24 mouse cellular contexts compared by ENCODE assay signal in the genomic region with DNA sequence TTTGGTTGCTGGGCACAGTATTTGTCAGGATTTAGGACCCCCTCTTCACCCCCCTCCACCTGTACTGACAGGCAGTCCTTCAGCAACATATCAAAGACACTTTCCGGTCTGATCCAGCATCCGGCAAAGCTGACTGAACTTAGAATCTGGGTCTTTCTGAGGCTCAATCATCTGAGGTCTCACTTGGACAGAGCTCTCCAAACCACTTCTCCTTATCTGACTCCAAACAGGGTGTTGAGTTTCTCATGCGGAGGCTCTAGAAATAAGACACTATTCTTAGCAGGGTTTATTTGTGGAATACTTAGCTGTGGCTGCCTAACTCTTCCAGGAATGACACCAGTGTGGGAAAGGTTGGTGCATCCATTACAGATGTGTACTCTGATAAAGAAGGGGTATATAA. TPM values are rescaled to one million over a fixed set of nuclear protein-coding genes. Genes with fewer than 3 reads are reported as not detected.
DNase-seq lines count a peak whose midpoint lies in the region; ATAC-seq and TF ChIP-seq lines count a peak whose summit lies in the region.
"Had no signal": no experiment of that assay in that cellular context is flagged by ENCODE, and none has a peak within 500 bp of the region (broad histone marks: within the 10 kb centered on the region; RNA-seq: fewer than 3 reads in every experiment).

No protein-coding gene starts in this region.

- no peak for DNase-seq in gastrocnemius, adult 2 months
- DNase-seq in gastrocnemius, postnatal 14 days = no peak
- peak; percentile 2 for DNase-seq in right cerebral cortex, adult 18-20 months
- DNase-seq in right cerebral cortex, postnatal 4 days = no peak
- DNase-seq in adrenal gland, adult 2 months = no peak
- no peak for DNase-seq in lung, postnatal 25 days (ENCODE audit: low spot score)
- DNase-seq: cerebellum, adult 2 months; cerebellum, postnatal 36 days; kidney, adult 9 months; kidney, postnatal 25 days; retina, postnatal 1 day; thymus, postnatal 14 days had no signal

- peak; percentile 95 for ATAC-seq in heart, embryonic 16.5 days (replicated peaks; ENCODE audit: extremely low read depth, insufficient read depth, low FRiP score)
- ATAC-seq: intestine, embryonic 15.5 days had no signal

- H3K4me3 ChIP-seq in gastrocnemius, adult 2 months = no peak overlapping the region
- H3K4me3 ChIP-seq in heart, embryonic 16.5 days (ENCODE audit: low read length) = no peak overlapping the region
- H3K4me3 ChIP-seq: forebrain, embryonic 12.5 days; hindbrain, embryonic 15.5 days; intestine, embryonic 15.5 days; limb, embryonic 12.5 days; midbrain, embryonic 12.5 days had no signal

- intact Hi-C loops in gastrocnemius, adult 2 months (cut with DNase I) = no loop called here
- intact Hi-C loops in gastrocnemius, postnatal 14 days (cut with DNase I; ENCODE audit: low total_unique reads) = no loop called here

- 10% methylated on average over 3 of the region's 3 CpGs for WGBS in heart, embryonic 16.5 days

- TF ChIP-seq CTCF in gastrocnemius, adult 2 months (IDR thresholded peaks at IDR 0.05) = no peak

- H3K4me1 ChIP-seq in heart, embryonic 16.5 days (ENCODE audit: control insufficient read depth, insufficient read depth, low read length) = peaks cover 9% of the 10 kb centered on the region
- H3K4me1 ChIP-seq: forebrain, embryonic 12.5 days; hindbrain, embryonic 15.5 days; intestine, embryonic 15.5 days; limb, embryonic 12.5 days; midbrain, embryonic 12.5 days had no signal

- H3K9me3 ChIP-seq in heart, embryonic 16.5 days (replicated peaks; ENCODE audit: control insufficient read depth, low read length) = no peaks in the 10 kb centered on the region
- H3K9me3 ChIP-seq: forebrain, embryonic 12.5 days; hindbrain, embryonic 15.5 days; intestine, embryonic 15.5 days; limb, embryonic 12.5 days; midbrain, embryonic 12.5 days had no signal

- peak overlapping the region; percentile 70 for H3K27ac ChIP-seq in gastrocnemius, adult 2 months
- peak overlapping the region; percentile 45 for H3K27ac ChIP-seq in heart, embryonic 16.5 days (ENCODE audit: low read length)
- H3K27ac ChIP-seq: forebrain, embryonic 12.5 days; hindbrain, embryonic 15.5 days; intestine, embryonic 15.5 days; limb, embryonic 12.5 days; liver, embryonic 14.5 days; midbrain, embryonic 12.5 days had no signal

- no peaks in the 10 kb centered on the region for H3K36me3 ChIP-seq in heart, embryonic 16.5 days (ENCODE audit: control insufficient read depth, insufficient read depth)
- H3K36me3 ChIP-seq: forebrain, embryonic 12.5 days; hindbrain, embryonic 15.5 days; intestine, embryonic 15.5 days; limb, embryonic 12.5 days; midbrain, embryonic 12.5 days had no signal

- no peak overlapping the region for H3K4me2 ChIP-seq in heart, embryonic 16.5 days (ENCODE audit: low read depth, low read length)
- H3K4me2 ChIP-seq: forebrain, embryonic 12.5 days; hindbrain, embryonic 15.5 days; intestine, embryonic 15.5 days; limb, embryonic 12.5 days; midbrain, embryonic 12.5 days had no signal

- H3K27me3 ChIP-seq in heart, embryonic 16.5 days (ENCODE audit: control insufficient read depth, insufficient read depth, low read length) = no peaks in the 10 kb centered on the region
- H3K27me3 ChIP-seq: CH12.LX; forebrain, embryonic 12.5 days; hindbrain, embryonic 15.5 days; intestine, embryonic 15.5 days; limb, embryonic 12.5 days; midbrain, embryonic 12.5 days had no signal

- H3K9ac ChIP-seq in heart, embryonic 16.5 days (ENCODE audit: low read length) = no peak overlapping the region
- H3K9ac ChIP-seq: forebrain, embryonic 12.5 days; hindbrain, embryonic 15.5 days; intestine, embryonic 15.5 days; limb, embryonic 12.5 days; liver, embryonic 14.5 days; midbrain, embryonic 12.5 days had no signal

RNA-seq across cellular contexts. Expression of gene Atp6ap1l, which starts 43.0 kb away (rescaled TPM):
- total RNA-seq in gastrocnemius, adult 2 months (2021) = not detected
- not detected for total RNA-seq in gastrocnemius, postnatal 14 days (2021)
- polyA plus RNA-seq in heart, embryonic 16.5 days (2015; fragmentation: Nextera tagmentation; extraction: Ambion mirVana) = 0.39 and 0.87 TPM in 2 replicates
- not detected for total RNA-seq in adrenal gland, adult 2 months (2021)
- polyA plus RNA-seq in adrenal gland, adult 2 months (2012; rRNA removed) = not detected in 2 replicates
- total RNA-seq: CH12.LX; megakaryocyte progenitor cell, adult 5-6 weeks; MEL; monocyte, adult 5-6 weeks had no signal
- polyA plus RNA-seq: intestine, embryonic 15.5 days; liver, embryonic 14.5 days; midbrain, embryonic 12.5 days; small intestine, adult 2 months had no signal
